Mouse (Mus musculus): ENCODE results near the gene Sf3a2.
A peak's percentile ranks its signal among the peaks of the same experiment; 100 is the strongest.
"Not testable (repeated sequence)": the region's sequence is repeated elsewhere in the genome, so short reads cannot be mapped to it uniquely, and the experiment has no call there.

Sf3a2 gene

DNA sequence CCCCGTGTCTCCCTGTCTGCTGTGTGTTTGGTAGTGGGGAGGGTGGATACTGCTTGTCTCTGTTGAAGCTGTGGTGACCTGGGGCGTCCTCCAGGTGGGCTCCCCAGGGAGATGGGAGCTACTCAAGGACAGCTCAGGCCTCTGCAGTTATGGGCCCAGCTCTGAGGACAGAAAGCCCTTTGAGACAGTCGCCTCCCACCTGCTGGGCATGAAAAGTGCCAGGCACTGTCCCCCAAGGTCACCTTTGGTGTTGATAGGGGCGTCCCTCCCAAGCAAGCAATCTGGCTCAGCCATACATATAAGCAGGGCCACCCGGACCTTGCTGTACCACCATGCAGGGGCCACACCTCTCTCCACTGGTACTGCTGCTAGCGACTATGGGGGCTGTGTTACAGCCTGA lies 6.9 kb downstream of the Sf3a2 start, which contains the start of gene Amh:
Gene Amh (plus strand): TSS at position 328 of the 400 bp plus-strand sequence.
- no peak for DNase-seq (ENCODE audit: low spot score in 2 of 2)

DNA sequence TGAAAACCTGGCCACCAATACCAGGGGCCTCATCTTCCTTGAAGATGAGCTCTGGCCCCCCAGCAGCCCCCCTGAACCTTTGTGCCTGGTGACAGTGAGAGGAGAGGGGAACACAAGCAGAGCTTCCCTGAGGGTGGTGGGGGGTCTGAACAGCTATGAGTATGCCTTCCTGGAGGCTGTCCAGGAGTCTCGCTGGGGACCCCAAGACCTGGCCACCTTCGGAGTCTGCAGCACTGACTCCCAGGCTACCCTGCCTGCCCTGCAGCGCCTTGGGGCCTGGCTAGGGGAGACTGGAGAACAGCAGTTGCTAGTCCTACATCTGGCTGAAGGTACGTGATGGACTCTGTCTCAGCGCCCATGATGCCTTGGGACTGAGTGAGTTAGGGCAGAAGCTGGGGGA lies 7.3 kb downstream of the Sf3a2 start:
- DNase-seq (ENCODE audit: low spot score in 2 of 2): no peak

DNA sequence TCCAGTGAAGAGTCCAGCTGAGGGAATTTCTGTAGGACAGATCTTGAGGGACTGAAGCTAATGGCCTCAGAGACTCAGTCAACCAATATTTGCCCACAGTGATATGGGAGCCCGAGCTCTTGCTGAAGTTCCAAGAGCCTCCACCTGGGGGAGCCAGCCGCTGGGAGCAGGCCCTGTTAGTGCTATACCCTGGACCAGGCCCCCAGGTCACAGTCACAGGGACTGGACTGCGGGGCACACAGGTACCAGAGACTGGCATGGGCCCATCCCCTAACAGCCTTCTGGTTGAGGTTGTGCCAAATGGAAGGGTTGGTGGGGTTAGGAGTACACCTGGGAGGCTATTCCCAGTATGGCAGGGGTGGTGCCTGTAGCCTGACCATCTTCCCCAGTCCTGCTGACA lies 7.9 kb downstream of the Sf3a2 start:
- peak; percentile 53 to 59 for DNase-seq (ENCODE audit: low spot score in 2 of 2)

DNA sequence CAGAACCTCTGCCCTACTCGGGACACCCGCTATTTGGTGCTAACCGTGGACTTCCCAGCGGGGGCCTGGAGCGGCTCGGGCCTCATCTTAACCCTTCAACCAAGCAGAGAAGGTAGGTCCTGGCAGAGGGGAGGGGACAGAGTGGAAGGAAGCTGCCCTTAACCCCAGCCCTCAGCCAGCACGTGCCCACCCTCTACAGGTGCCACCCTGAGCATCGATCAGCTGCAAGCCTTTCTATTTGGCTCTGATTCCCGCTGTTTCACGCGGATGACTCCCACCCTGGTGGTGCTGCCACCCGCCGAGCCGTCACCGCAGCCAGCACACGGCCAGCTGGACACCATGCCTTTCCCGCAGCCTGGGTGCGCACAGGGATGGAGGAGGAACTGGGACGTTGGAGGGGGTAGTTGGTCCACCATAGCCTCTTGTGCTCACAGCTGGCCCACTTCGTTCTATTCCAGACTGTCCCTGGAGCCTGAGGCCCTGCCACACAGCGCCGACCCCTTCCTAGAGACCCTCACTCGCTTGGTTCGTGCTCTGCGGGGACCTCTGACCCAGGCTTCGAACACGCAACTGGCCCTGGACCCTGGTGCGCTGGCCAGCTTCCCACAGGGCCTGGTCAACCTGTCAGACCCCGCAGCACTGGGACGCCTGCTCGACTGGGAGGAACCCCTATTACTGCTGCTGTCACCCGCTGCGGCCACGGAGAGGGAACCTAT lies 8.5 kb downstream of the Sf3a2 start:
- no peak for DNase-seq (ENCODE audit: low spot score in 2 of 2)

DNA sequence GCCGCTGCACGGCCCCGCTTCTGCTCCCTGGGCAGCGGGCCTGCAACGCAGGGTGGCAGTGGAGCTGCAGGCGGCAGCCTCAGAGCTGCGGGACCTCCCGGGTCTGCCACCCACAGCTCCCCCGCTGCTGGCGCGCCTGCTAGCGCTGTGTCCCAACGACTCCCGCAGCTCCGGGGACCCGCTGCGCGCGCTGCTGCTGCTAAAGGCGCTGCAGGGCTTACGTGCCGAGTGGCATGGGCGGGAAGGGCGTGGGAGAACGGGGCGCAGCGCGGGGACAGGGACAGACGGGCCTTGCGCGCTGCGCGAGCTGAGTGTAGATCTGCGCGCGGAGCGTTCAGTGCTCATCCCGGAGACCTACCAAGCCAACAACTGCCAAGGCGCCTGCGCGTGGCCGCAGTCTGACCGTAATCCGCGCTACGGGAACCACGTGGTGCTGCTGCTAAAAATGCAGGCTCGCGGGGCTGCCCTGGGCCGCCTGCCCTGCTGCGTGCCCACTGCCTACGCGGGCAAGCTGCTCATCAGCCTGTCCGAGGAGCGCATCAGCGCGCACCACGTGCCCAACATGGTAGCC lies 9.1 kb downstream of the Sf3a2 start:
- peak; percentile 57 to 62 for DNase-seq (ENCODE audit: low spot score in 2 of 2)

DNA sequence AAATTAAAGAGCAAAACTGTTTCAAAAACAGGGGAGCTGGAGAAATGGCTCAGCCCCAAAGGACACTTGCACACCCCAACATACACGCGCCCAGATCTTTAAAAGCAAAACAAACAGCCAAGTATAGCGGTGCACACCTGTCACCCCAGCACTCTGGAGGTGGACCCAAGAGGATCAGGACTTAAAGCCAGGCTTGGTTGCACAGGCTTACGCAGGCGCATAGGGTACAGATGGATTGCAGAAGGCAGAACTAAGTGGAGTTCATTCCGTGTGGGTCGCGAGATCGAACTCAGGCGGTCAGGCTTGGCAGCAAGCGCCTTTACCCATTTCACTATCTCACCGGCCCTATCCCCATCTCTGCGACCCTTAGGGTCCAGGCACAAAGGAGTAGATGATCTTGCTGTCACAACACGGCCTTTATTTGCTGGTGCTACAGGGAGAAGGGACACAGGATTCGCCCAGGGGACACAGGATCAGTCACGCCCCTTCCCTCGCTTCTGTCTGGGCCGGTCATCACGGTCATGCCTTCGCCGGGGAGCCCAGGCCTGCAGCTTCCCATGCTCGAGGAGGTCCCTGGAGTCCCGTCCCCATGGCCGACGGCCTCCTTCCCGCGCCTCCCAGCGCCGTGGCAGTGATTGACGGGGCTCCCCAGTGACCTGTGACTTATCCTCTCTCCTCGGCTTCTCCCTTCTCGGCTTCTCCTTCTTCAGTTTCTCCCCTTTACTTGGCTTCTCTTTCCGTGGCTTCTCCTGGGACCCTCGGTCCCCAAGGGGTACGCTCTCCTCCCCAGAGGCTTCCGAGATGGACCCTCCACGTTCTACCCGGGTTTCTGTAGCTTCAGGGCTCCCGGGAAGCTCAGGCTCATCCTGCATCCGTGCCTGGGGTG lies 10.3 kb downstream of the Sf3a2 start:
- no peak for DNase-seq (ENCODE audit: low spot score in 2 of 2)

DNA sequence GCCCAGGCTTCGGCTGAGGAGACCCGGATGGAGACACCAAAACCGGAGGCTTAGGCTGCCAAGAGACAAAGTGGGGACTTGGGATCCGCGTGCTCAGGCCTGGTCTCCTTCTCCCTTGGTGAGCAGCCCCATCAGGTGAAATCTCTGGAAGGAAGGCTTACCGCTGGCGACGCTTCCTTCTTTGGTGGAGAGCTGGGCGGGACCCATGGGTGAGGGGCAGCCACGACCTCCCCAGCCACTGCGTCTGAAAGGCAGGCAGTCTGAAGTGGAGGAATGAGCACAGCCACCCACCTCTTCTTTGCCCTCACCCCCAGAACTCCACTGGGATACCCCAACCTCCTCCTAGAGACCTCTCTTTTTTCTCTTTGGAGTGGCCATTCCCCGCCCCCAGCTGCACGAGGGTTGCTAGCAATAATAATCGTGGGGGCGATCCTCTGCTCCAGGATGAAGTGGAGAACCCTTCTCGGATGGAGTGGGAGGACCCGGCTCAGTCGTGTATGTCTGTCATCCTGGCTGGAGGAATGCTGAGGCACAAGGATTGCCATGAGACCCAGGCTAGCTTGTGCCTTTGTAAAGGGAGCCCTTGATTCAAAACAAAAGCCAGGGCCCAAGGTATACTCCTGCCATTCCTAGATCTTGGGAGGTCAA lies 11.1 kb downstream of the Sf3a2 start:
- DNase-seq (ENCODE audit: low spot score in 2 of 2): no peak

DNA sequence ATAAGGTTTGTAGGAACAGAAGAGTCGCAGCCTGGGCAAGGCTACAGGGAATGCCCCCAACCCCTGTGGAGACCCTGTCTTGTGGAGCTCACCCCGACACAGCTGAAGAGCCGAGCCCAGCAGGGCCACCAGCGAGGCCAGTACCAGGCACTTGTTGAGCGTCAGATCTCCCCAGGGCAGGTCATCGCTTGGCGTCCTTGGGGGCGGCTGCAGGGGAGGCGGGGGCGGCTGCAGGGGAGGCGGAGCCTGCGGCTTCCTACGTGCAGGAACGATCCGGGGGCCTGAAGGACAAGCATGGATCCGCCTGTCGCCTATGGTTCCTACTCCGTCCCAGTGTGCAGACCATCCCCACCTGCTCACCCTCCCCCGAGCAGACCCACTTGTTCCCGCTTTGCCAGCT lies 12.1 kb downstream of the Sf3a2 start:
- DNase-seq (ENCODE audit: low spot score in 2 of 2): no peak

DNA sequence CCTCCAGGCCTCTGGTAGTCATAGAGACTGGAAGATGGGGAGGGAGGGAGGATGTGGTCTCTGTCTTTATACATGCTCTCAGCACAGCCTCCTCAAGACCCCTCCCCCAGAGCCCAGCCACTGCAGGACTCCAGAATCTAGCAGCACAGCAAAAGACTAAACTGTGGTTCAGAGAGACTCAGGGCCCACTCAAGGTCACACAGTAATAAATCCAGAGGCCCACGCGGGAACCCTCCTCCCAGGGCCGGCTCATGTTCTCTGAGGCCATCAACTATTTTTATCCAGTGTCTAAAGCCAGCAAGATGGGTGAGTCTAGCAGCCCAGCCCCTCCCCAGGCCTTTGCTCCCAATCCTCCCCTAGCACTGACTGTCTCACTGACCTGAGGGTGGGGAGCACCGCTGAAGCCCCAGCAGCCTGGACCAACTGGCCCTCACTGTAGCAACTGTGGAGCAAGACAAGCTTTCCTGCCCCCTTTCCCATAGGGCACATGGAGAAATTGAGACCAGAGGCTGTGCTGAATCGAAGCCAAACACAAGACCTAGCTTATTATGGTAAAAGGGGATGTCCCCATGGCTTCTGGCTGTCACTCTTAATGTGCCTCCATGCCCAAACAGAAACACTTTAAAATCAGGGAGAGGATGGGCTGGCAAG lies 14.5 kb downstream of the Sf3a2 start:
- no peak for DNase-seq (ENCODE audit: low spot score in 2 of 2)

DNA sequence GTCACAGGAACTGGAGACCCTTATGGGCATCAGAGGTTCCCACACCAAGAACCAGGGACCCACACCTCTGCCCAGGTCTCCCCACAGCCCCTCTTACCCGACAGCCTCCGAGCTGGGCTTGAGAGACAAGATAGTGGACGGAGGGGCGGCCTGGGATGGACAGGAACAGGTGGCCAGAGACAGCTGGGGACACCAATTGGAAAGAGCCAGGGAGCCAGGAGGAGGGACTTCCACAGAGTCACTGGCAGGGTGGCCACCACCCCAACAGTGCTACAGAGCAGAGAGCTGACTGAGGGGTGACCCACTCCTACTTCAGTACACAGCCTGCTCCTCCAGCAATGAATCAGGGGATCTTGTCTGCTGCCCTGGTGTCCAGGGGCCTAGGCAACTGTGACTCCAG lies 15.4 kb downstream of the Sf3a2 start, which contains the start of gene Jsrp1:
Gene Jsrp1 (minus strand): TSS at position 133 of the 400 bp plus-strand sequence.
- no peak for DNase-seq (ENCODE audit: low spot score in 2 of 2)

DNA sequence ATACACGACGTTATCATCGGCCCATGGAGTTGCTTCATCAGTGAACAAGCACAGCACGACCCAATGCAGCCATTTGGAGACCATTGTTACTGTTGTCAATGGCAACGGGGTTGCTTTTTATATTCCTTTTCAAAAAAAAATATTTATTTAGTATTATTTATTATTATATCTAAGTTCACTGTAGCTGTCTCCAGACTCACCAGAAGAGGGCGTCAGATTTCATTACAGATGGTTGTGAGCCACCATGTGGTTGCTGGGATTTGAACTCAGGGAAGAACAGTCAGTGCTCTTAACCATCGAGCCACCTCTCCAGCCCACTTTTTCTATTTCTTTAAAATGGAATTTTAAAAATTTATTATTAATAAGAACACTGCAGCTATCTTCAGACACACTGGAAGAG lies 16.8 kb downstream of the Sf3a2 start:
- no peak for DNase-seq (ENCODE audit: low spot score in 2 of 2)

DNA sequence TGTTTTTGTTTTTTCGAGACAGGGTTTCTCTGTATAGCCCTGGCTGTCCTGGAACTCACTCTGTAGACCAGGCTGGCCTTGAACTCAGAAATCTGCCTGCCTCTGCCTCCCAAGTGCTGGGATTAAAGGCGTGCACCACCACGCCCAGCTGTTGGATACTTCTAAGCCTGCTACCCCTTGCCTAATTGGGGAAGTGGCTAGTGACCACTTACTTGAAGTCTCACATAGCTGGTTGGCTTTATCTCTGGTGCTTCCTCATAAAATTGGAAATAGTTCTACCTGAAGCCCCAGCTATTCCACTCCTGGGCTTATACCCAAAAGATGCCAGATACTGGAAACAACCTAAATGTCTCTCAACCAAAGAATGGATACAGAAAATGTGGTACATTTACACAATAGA lies 18.3 kb downstream of the Sf3a2 start:
- DNase-seq (ENCODE audit: low spot score in 2 of 2): not testable (repeated sequence)

DNA sequence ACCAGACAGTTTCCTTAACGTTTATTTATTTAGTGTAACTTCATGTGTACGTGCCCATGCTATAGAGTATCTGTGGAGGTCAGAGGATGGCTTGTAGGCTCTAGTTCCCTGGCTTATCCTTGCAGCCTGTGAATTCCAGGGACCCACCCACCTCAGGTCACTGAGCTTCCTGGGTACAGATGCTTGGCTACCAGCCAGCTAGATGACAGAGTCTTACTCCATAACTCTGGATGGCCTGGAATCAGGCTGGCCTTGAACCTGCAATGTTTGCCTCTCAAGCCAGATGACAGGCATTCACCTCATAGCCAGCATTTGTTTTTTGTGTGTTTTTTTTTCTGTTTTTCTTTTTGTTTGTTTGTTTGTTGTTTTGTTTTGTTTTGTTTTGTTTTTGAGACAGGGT lies 19.2 kb downstream of the Sf3a2 start:
- no peak for DNase-seq (ENCODE audit: low spot score in 2 of 2)

DNA sequence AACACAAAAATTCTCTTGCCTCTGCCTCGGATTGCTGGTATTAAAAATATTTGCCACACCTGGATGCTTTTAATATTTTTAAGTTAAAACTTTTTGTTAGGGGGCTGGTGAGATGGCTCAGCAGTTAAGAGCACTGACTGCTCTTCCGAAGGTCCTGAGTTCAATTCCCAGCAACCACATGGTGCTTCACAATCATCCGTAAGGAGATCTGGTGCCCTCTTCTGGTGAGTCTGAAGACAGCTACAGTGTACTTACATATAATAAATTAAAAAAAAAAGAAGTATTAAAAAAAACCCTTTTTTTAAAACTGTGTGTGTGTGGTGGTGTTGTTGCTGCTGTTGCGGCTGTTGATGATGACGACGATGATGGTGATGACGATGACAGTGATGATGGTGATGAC lies 20.0 kb downstream of the Sf3a2 start:
- DNase-seq (ENCODE audit: low spot score in 2 of 2): not testable (repeated sequence)

DNA sequence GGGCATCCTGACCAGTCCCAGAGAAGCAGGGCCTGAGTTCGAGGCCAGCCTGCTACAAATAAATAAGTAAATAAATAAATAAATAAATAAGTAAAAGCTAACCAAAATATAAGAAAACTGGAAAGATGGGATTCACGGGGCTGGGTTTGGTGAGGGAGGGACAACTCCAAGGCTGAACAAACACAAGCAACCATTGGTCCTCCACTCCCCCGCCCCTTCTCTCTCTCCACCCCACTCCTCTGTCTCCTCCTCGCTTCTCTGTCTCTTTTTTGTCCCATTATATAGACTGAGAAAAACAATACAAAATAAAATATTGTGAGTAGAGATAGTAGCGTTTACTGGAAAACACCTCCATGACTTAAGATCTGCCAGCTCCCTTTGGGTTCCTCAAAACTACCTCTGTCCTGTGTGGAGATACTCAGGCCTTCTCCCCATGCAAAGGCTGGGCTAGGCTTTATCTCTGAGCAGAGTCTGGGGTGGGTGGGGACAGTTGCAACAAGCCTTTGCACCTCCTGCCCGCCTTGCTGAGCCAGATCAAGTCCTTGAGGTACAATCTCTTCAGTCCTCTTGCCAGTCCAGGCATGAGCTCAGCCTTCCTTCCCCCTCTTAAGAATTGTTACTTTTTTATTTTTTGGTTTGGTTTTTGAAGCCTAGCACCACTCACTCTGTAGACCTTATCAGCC lies 20.7 kb downstream of the Sf3a2 start:
- peak; percentile 60 to 74 for DNase-seq (ENCODE audit: low spot score in 2 of 2)

DNA sequence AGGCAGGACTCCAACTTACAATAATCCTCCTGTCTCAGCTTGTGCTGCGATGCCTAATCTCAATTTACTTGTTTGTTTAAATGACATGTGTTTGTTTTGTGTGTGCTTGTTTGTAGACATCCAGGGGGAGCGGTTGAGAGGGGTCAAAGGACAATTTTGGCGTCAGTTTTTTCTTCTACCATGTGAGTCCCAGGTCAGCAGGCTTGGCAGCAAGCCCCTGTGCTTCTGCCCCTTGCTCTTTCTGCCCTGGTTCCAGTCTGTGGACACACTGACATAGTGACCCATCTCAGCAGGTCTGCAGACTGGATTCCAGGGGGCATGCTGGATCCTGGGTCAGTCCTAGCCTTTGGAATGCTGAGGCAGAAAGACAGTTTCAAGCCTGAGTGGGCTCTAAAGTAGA lies 21.4 kb downstream of the Sf3a2 start:
- no peak for DNase-seq (ENCODE audit: low spot score in 2 of 2)

DNA sequence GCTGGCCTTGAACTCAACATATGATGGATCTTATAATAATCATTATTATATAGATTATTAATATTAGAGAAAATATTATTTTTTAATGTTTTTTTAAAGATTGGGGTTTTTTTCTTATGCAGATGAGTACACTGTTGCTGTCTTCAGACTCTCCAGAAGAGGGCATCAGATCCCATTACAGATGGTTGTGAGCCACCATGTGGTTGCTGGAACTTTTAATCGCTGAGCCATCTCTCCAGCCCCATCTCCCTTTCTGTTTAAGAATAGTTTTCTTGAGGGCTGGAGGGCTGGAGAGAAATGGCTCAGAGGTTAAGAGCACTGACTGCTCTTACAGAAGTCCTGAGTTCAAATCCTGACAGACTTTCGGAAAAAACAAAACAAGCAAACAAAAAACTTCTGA lies 24.0 kb downstream of the Sf3a2 start:
- peak; percentile 34 to 58 for DNase-seq (ENCODE audit: low spot score in 2 of 2)

DNA sequence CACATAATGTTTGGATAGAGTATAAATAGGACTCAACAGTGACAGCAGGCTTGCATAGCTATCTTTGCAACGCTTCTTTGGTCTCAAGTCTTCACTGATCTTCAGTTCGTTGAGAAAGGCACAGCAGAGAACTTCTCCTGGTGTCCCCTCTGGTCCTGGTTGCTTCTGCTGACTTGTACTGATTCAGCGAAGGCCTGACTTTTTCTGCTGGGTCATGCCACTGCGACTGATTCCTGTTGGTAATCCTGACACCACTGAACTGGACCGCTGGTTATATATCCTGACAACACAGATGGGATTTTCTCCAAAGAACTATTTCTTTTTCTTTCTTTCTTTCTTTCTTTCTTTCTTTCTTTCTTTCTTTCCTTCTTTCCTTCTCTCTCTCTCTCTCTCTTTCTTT lies 24.5 kb downstream of the Sf3a2 start:
- no peak for DNase-seq (ENCODE audit: low spot score in 2 of 2)

DNA sequence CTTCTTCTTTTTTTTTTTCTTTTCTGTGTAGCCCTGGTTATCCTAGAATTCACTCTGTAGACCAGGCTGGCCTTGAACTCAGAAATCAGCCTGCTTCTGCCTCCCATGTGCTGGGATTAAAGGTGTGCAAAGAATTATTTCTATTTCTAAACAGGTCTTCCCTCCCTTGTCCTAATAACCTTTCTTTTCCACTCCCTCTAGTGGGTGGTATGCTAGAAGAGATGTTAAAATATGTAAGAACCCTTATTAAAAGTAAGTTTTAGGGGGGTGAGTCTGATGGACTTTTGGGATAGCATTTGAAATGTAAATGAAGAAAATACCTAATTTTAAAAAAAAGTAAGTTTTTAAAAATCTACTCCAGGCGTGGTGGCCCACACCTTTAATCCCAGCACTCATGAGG lies 25.3 kb downstream of the Sf3a2 start:
- no peak for DNase-seq (ENCODE audit: low spot score in 2 of 2)

DNA sequence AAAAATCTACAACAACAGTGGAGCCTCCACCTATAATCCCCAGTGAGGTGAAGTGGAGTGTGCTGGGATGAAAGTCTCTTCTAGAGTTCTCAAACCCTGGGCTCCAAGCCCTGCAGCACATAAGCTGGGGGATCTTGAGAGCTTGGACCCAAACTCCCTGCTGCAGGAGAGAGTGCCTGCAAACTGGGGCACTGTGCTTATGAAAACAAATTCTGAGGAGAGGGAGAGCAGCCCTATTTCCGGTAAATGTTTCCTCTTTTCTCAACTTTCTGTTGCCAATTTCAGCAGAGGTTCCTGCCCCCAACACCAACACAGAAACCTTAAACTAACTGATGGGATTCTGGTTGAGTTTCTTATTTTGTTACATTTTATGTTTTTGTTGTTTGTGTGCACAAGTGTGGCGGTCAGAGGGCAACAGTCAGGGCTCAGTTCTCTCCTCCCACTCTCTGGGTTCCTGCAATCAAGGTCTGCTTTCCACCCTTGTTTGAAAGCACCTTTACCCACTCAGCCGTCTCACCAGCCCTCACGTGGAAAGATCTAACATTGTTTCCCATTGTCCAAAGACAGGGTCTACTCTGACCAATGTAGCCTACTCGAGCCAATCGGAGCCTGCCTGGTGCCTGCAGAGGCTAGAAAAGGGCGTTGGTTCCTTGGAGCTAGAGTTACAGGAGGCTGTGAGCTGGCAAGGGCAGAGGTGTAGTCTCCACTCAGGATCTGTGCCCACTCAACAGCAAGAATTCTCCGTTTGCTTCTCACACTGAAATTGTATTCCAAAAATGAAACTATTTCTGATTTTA lies 26.0 kb downstream of the Sf3a2 start:
- DNase-seq (ENCODE audit: low spot score in 2 of 2): peak; percentile 27 to 41
